Mouse (Mus musculus) NIH3T3 (cell line): ENCODE data around the gene G430095P16Rik.

Source experiments
- DNase-seq: peaks from one replicate; pipeline ENCODE4 v3.0.0-alpha.2; 2012; ENCODE audit warnings: low read depth

Gene G430095P16Rik

DNA sequence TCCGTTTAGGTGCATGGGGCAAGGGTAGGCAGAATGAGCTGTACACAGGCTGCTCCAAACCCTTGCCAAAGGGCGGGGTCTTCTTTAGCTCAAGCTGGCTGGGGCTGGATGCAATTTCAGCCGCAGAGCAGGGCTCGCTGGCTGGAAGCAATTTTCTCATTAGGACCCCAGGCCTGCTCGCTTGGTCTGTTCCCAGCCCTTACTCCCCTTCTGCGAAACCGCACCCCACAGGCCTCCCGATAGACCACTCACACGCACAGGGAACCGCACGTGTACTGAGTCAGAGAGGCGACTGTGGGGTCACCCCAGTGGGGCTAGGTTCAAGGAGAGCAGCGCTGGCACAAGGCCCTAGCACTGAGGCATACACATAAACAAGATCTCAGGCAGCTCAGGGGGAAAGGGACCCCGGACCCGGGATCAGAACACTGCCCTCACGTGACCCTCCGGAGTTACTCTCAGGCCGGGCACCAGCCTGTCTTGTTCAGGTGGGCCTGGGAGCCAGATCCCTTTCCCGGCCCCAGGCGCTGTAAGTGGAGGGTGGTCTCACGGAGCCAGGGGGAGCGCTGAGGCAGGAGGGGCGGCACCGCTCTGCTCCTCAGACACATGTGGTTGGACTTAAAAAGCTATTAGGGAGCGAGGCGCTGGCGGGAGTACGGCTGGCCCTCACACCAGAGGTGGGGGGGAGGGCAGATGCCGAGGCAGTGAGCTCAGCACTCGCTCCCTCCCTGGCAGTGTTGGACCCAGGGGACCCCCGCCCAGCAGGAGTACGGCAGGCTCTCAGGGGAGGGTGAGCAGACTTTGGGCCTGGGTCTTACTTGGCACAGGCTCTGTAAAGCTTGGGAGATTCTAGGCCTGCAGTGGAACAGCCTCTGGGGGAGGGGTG is 19.6 kb downstream of the G430095P16Rik start:
- peak; percentile 98 for DNase-seq

GRCm38 (mm10) chr8:84743054-84743415 is 20.2 kb downstream of the G430095P16Rik start:
- peak; percentile 88 for DNase-seq

DNA sequence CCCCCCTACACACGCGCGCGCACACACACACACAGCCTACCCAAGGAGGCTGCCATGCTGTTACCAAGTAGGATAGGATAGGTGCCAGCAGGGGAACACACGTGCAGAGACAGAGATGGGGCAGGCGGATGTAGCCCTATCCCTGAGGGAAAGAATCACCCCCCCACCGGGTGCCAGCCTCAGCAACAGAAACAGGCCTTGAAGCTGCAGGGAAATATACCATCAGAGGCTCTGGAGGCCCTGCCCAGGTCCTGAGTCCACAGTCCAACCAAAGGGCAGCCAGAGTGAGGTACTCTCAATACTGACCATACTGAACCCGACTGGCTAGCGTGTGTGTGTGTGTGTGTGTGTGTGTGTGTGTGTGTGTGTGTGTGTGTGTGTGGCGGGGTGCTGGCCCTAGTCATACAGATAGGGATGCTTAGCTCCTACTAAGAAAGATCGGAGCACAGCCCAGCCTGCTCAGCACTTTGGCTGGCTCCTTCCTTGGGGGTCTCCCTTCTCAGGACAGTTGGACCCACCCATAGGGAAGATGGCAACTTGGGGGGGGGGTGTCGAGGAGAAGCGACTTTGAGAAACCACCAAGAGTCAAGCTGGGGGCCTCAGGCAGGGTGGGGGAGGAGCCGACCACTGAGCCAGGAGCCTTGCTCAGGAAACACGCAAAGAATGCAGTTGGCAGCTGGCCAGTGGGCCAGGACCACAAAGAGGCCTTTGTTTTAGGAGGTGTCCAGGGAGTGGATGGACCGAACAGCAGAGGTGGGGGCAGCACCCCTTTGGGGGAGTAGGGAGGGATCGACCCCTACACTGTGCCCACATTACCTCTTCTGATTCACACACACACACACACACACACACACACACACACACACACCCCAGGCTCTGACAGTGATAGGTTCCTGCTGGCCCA is 21.0 kb downstream of the G430095P16Rik start:
- peak; percentile 99 for DNase-seq

DNA sequence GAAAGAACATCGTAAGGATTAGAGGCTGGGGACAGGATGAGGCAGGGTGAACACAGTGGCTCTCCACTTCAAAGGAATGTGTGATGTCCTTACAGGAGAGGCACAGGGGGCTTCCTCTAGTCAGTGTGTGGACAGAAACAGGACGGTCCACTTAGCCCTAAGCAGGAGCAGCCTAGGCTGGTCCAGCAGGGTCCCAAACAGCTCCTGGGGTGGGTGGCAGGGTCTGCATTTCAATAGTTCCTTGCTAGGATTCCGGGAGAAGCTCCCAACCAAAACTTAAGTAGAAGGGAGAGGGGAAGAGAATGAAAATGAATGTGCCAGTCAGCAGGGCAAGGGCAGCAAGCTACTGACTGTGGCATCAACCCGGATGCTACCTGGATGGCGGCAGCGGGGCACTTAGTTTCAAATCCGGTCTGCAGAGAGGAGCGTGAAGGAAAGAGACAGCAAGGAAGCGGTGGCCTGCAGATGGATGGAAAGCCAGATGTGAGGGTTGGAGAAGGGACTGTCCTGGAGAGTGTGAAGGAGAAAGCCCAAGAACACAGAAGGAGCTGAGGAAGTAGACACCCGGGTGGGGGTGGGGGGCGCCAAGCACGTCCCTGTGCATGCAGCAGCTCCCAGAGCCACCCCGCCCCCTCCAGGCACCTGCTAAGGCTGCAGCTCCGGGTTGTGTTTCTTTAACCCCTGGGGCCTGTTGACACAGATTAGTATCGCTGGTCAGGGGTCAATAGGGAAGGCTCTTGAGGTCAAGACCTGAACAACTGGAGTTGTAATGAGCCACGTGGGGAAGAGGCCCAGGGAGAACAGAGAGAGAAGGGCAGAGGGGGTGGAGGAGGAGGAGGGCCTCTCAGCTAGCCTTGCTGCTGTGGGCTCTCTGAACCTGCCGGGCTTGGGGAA is 22.5 kb downstream of the G430095P16Rik start:
- peak; percentile 58 for DNase-seq

- no peak for DNase-seq
Measured at GRCm38 (mm10) chr8:84749519-84749918, 26.7 kb downstream of the G430095P16Rik start.

DNA sequence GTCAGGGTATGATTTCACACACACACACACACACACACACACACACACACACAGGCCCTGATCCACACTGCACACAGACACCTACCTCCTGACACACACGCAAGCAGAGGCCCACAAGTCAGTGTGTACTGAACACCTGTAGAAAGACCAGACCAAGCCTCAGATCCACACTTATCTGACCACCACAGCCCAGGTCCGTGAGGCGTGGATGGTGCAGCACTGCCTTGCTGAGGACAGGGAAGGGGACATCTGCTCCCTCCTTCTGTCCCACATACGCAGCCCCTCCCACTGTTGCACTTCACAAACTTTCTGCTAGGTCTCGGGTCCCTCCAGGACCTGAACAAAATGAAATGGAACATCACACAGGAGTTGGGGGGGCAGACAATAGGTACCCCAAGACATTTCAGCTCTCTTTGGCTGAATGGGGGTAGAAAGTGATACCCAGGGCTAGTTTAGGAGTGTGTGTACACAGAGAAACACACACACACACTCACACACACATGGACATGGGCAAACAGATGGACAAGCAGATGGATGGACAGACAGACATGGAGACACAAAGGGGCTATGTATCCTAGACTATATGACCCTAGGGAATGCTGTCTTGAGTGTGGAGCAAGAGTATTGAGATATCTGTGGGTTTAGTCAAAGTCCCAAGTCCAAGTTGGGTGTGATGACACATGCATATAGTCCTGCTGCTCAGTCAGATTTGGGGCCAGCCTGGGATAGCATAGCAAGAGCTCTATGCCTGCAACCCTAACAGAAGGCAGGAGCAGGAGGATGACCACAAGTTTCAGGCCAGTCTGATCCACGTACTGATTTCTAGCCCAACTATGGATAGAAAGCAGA is 30.2 kb downstream of the G430095P16Rik start:
- DNase-seq, result no peak

DNA sequence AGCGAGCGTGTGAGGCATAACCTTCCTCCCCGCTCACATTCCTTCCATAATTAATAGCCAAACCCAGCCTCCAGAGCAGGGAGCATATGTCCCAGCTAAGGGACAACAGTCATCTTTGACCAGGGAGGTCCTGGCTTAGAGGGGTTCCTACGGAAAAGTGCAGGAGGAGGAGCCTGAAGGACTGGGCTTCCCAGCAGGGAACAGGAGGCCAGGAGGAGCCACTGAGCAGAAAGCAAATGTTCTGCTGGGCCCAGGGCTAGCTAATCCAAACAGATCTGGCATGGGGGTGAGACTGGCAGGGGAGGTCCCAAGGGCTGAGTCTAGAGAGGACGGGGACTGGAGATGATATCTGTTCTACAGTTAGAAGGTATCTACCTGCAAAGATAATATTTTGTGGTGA is 34.7 kb downstream of the G430095P16Rik start:
- no peak for DNase-seq

DNA sequence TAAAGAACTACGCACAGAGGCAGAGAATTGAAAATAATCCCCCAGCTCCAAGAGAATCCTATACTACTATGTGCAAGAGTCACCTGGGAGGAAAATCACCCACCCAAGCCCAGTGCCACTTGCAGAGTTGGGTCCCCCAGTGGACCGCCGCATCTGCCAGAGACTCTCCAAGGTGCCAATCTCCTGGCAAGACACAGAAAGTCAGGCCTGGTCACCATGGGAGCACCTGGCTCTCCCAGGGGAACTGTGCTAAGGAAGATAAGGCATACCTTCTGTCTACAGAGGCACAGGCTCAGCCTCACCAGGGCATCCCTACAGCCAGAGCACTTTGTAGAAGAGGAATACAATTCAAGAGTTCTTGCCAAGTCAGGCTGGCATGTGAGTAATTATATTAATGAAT is 35.5 kb downstream of the G430095P16Rik start:
- DNase-seq, result no peak

GRCm38 (mm10) chr8:84759126-84759525 is 36.3 kb downstream of the G430095P16Rik start:
- DNase-seq, result no peak

DNA sequence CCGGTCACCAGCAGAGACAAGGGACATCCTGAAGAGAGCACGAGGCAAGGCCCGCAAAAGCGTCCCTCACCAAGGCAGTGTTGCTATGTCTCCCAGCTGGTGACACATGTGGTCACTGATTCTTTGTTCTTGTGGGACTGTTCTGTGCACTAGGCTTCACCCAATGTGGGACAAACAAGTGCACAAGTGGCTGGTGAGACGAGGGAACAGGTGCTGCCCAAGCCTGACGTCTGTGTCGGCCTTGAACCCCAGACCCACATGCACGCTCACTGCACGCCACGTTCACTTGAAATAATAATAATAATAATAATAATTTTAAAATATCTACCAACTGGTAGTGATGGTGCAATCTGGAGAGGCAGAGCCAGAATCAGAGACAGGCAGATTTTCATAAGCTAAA is 36.9 kb downstream of the G430095P16Rik start:
- DNase-seq, result no peak

- no peak for DNase-seq
Measured at GRCm38 (mm10) chr8:84760405-84760805, 37.6 kb downstream of the G430095P16Rik start.

DNA sequence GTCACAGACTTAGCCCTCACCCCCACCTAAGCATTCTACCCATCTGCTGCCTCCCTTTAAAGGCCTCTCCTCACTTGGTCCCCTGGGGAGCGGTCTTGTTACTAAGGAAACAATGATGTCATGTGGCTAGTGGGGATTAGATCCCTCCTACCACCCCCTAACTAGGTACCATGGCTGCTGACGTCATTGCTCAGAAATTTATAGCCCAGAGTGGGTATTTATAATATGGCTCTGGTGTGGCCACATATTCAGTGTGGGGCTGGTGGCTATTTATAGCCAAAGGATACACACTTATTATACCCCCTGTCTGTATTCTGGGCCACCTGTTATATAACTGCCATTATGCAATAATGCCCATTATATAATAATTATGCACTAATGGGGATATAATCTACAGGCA is 38.1 kb downstream of the G430095P16Rik start:
- peak; percentile 74 for DNase-seq

DNA sequence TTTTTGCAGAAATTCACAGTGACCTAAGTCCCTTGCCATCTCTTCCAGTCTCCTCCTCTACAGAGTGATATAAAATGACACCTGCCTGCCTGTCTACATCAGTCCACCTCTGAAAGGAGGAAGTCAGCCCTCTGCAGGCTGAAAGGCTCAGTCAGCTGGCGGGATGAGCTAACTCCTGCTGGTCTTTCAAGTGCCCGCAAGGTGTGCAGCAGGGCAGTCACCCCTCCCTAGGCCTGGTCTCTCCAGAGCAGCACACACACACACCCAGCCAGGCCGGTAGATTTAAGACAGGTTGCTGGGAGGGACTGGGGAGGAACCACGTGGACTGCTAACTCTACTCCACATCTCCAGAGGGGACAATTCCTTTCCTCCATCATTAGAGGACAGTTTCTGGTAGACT is 41.3 kb downstream of the G430095P16Rik start:
- no peak for DNase-seq

DNA sequence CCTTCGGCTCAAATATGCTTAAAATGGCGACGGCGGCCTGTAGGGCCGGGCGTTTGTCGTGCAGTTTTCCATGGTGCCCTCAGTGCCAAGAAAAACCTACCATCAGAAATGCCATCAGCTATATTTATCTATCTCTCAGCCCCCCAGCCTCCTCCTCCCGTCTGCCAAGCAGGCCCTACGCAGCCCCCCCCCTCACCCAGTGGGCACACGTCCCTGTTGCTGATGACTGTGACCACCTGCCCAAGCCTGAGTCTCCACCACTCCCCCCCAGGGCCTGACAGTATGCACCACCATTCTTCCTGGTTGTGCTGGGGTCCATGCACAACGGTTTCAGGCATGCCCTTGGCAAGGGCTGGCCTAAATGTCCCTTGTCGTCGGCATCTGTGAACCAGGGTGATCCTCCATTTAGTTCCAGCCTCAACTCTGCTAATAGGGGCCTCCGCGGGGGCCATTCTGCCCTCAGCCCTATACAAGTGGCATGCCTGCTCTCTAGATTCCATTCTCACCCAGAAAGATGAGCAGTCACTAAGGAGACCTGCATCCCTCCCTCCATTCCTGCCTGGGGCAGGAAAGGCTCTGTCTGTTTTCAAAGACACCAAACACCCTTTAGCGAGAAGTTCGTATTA is 42.2 kb downstream of the G430095P16Rik start:
- no peak for DNase-seq

DNA sequence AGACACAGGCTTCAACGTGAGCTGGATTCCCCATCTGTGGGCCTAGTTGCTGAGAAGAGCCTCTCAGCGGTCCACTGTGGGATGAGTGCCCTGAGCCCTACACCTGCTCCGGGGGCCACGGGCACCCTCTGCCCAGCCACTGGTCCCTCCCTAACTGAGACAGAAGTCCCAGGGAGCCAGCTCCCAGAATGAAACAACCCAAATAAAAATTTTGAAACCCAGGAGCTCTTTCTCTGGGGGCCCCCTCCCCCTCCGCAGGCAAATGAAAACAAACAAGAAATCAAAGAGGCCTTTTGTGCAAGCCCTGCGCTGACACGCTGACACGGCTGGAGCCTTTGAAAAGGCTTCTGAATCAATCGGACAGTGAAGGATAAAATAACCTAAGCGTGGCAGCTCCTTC is 42.8 kb downstream of the G430095P16Rik start:
- DNase-seq, result no peak

- DNase-seq, result no peak
Measured at GRCm38 (mm10) chr8:84766422-84766821, 43.6 kb downstream of the G430095P16Rik start.

- DNase-seq, result no peak
Measured at GRCm38 (mm10) chr8:84767221-84767620, 44.4 kb downstream of the G430095P16Rik start.

GRCm38 (mm10) chr8:84768343-84769095 is 45.7 kb downstream of the G430095P16Rik start:
- DNase-seq, result no peak

- no peak for DNase-seq
Measured at GRCm38 (mm10) chr8:84769324-84769723, 46.5 kb downstream of the G430095P16Rik start.
